Mouse (Mus musculus) T-cell, adult 2 months (primary cell): ENCODE results near the gene 1700067K01Rik.

ENCODE experiments used
- DNase-seq: peaks from one replicate; pipeline ENCODE4 v3.0.0; 2022; ENCODE audit warnings: low spot score

The 1700067K01Rik gene

GRCm38 (mm10) chr8:84053229-84053628 lies 51.9 kb downstream of the 1700067K01Rik start:
- DNase-seq, result no peak
